Mouse (Mus musculus): ENCODE results near the gene Parm1. TPM values are rescaled to one million over a fixed set of nuclear protein-coding genes. Genes with fewer than 3 reads are reported as not detected.

Parm1 gene
- polyA plus RNA-seq, 1 experiment from 2014 or later, result 13.5 TPM

- DNase-seq (ENCODE audit: low spot score), result no peak
These were observed 135.9 kb downstream of the Parm1 start for GRCm38 (mm10) chr5:91653061-91653915.

- no peak for DNase-seq (ENCODE audit: low spot score)
These were observed 137.1 kb downstream of the Parm1 start for GRCm38 (mm10) chr5:91654331-91655048.

- DNase-seq (ENCODE audit: low spot score), result no peak
These were observed 137.8 kb downstream of the Parm1 start for GRCm38 (mm10) chr5:91655263-91655662.

GRCm38 (mm10) chr5:91662715-91663114 lies 145.3 kb downstream of the Parm1 start:
- DNase-seq (ENCODE audit: low spot score), result no peak

- DNase-seq (ENCODE audit: low spot score), result no peak
These were observed 149.7 kb downstream of the Parm1 start for GRCm38 (mm10) chr5:91667127-91667526.

GRCm38 (mm10) chr5:91669235-91669634 lies 151.8 kb downstream of the Parm1 start:
- no peak for DNase-seq (ENCODE audit: low spot score)

Other genes starting within 250 kb of the Parm1 start
- 0.46 and 0.73 TPM in 2 replicates for gene Btc, start 114.6 kb upstream of the Parm1 start, polyA plus RNA-seq (2015; fragmentation: Nextera tagmentation; extraction: Ambion mirVana)

Data from thymus, postnatal 0 days (tissue).